Mouse (Mus musculus): ENCODE results near the gene Sh2d2a. TPM values are rescaled to one million over a fixed set of nuclear protein-coding genes. Genes with fewer than 3 reads are reported as not detected.
"Not testable (repeated sequence)": the region's sequence is repeated elsewhere in the genome, so short reads cannot be mapped to it uniquely, and the experiment has no call there.

Sh2d2a gene
- polyA plus RNA-seq, 1 experiment = 2.4 TPM

- WGBS = 59% methylated on average over 3 of the region's 3 CpGs
- no peak overlapping the region for H3K27ac ChIP-seq (ENCODE audit: insufficient read depth, low read depth, low read length)
These were observed 52.7 kb downstream of the Sh2d2a start for GRCm38 (mm10) chr3:87899266-87899665.

GRCm38 (mm10) chr3:87899776-87900175 lies 53.2 kb downstream of the Sh2d2a start:
- no peak overlapping the region for H3K27ac ChIP-seq (ENCODE audit: insufficient read depth, low read depth, low read length)
- 80% methylated on average over 3 of the region's 3 CpGs for WGBS
- H3K36me3 ChIP-seq (ENCODE audit: control insufficient read depth, insufficient read depth, low read length) = no peaks in the 10 kb centered on the region
- no peaks in the 10 kb centered on the region for H3K4me1 ChIP-seq (ENCODE audit: control insufficient read depth, insufficient read depth, low read length)
- H3K4me3 ChIP-seq (ENCODE audit: insufficient read depth, low read depth, low read length) = no peak overlapping the region
- TF ChIP-seq POLR2A (IDR thresholded peaks at IDR 0.05; ENCODE audit: low read depth, low read length) (no peak), CTCF (conservative IDR thresholded peaks at IDR 0.05; ENCODE audit: insufficient read depth, insufficient read length, low read depth, low read length) (no peak)
- H3K27me3 ChIP-seq (replicated peaks; ENCODE audit: control insufficient read depth, insufficient read depth, low read length) = no peaks in the 10 kb centered on the region
- no peak for DNase-seq

More at GRCm38 (mm10) chr3:87899266-87899665, 52.7 kb downstream of the Sh2d2a start:
- Histone ChIP-seq H3K4me3 (ENCODE audit: insufficient read depth, low read depth, low read length) (no peak overlapping the region), H3K27me3 (replicated peaks; ENCODE audit: control insufficient read depth, insufficient read depth, low read length) (no peaks in the 10 kb centered on the region), H3K36me3 (ENCODE audit: control insufficient read depth, insufficient read depth, low read length) (no peaks in the 10 kb centered on the region), H3K4me1 (ENCODE audit: control insufficient read depth, insufficient read depth, low read length) (no peaks in the 10 kb centered on the region)
- TF ChIP-seq CTCF (conservative IDR thresholded peaks at IDR 0.05; ENCODE audit: insufficient read depth, insufficient read length, low read depth, low read length) = no peak
- TF ChIP-seq POLR2A (IDR thresholded peaks at IDR 0.05; ENCODE audit: low read depth, low read length) = no peak
- DNase-seq = no peak

- H3K27me3 ChIP-seq (replicated peaks; ENCODE audit: control insufficient read depth, insufficient read depth, low read length) = no peaks in the 10 kb centered on the region
- WGBS = 53% methylated on average over 1 of the region's 1 CpGs
- TF ChIP-seq CTCF (conservative IDR thresholded peaks at IDR 0.05; ENCODE audit: insufficient read depth, insufficient read length, low read depth, low read length) (no peak), POLR2A (IDR thresholded peaks at IDR 0.05; ENCODE audit: low read depth, low read length) (no peak)
These were observed 54.6 kb downstream of the Sh2d2a start for GRCm38 (mm10) chr3:87901036-87901624.

GRCm38 (mm10) chr3:87901959-87902358 lies 55.4 kb downstream of the Sh2d2a start:
- H3K27me3 ChIP-seq (replicated peaks; ENCODE audit: control insufficient read depth, insufficient read depth, low read length) = not testable (repeated sequence)
- 79% methylated on average over 6 of the region's 6 CpGs for WGBS

More at GRCm38 (mm10) chr3:87901036-87901624, 54.6 kb downstream of the Sh2d2a start:
- H3K4me1 ChIP-seq (ENCODE audit: control insufficient read depth, insufficient read depth, low read length) = no peaks in the 10 kb centered on the region
- no peak for DNase-seq
- H3K36me3 ChIP-seq (ENCODE audit: control insufficient read depth, insufficient read depth, low read length) = no peaks in the 10 kb centered on the region
- H3K27ac ChIP-seq (ENCODE audit: insufficient read depth, low read depth, low read length) = no peak overlapping the region
- H3K4me3 ChIP-seq (ENCODE audit: insufficient read depth, low read depth, low read length) = no peak overlapping the region

GRCm38 (mm10) chr3:87903821-87904220 lies 57.3 kb downstream of the Sh2d2a start:
- Histone ChIP-seq H3K27ac (ENCODE audit: insufficient read depth, low read depth, low read length) (no peak overlapping the region), H3K36me3 (ENCODE audit: control insufficient read depth, insufficient read depth, low read length) (no peaks in the 10 kb centered on the region), H3K4me1 (ENCODE audit: control insufficient read depth, insufficient read depth, low read length) (peaks cover 10% of the 10 kb centered on the region), H3K4me3 (ENCODE audit: insufficient read depth, low read depth, low read length) (no peak overlapping the region), H3K27me3 (replicated peaks; ENCODE audit: control insufficient read depth, insufficient read depth, low read length) (no peaks in the 10 kb centered on the region)
- WGBS = 58% methylated on average over 5 of the region's 5 CpGs
- DNase-seq = no peak
- no peak for TF ChIP-seq CTCF (conservative IDR thresholded peaks at IDR 0.05; ENCODE audit: insufficient read depth, insufficient read length, low read depth, low read length)
- no peak for TF ChIP-seq POLR2A (IDR thresholded peaks at IDR 0.05; ENCODE audit: low read depth, low read length)

More at GRCm38 (mm10) chr3:87901959-87902358, 55.4 kb downstream of the Sh2d2a start:
- H3K27ac ChIP-seq (ENCODE audit: insufficient read depth, low read depth, low read length); H3K36me3 ChIP-seq (ENCODE audit: control insufficient read depth, insufficient read depth, low read length); DNase-seq; H3K4me1 ChIP-seq (ENCODE audit: control insufficient read depth, insufficient read depth, low read length); H3K4me3 ChIP-seq (ENCODE audit: insufficient read depth, low read depth, low read length): not testable (repeated sequence)

Other genes starting within 250 kb of the Sh2d2a start
- 34.7 and 35.4 TPM in 2 replicates for gene Arhgef11, start 229.2 kb upstream of the Sh2d2a start, polyA plus RNA-seq (2012; rRNA removed)
- 0.20 and 0.48 TPM in 2 replicates for gene Lrrc71, start 98.1 kb upstream of the Sh2d2a start, polyA plus RNA-seq (2012; rRNA removed)
- gene Ntrk1, start 51.6 kb upstream of the Sh2d2a start, polyA plus RNA-seq (2012; rRNA removed) = 2.5 and 4.5 TPM in 2 replicates
- gene Insrr, start 49.8 kb upstream of the Sh2d2a start, polyA plus RNA-seq (2012; rRNA removed) = 23.9 and 27.8 TPM in 2 replicates
- gene Pear1, start 22.4 kb upstream of the Sh2d2a start, polyA plus RNA-seq (2012; rRNA removed) = 60.5 and 71.0 TPM in 2 replicates
- 36.3 and 37.3 TPM in 2 replicates for gene Prcc, start 38.9 kb downstream of the Sh2d2a start, polyA plus RNA-seq (2012; rRNA removed)
- 104 and 113 TPM in 2 replicates for gene Hdgf, start 59.6 kb downstream of the Sh2d2a start, polyA plus RNA-seq (2012; rRNA removed)
- 71.9 and 100 TPM in 2 replicates for gene Mrpl24, start 72.8 kb downstream of the Sh2d2a start, polyA plus RNA-seq (2012; rRNA removed)
- gene Isg20l2, start 83.6 kb downstream of the Sh2d2a start, polyA plus RNA-seq (2012; rRNA removed) = 11.0 and 11.5 TPM in 2 replicates
- gene Rrnad1, start 84.0 kb downstream of the Sh2d2a start, polyA plus RNA-seq (2012; rRNA removed) = 19.3 and 27.3 TPM in 2 replicates
- gene Crabp2, start 101.9 kb downstream of the Sh2d2a start, polyA plus RNA-seq (2012; rRNA removed) = 0.88 and 0.94 TPM in 2 replicates
- gene Nes, start 124.3 kb downstream of the Sh2d2a start, polyA plus RNA-seq (2012; rRNA removed) = 7.2 and 7.5 TPM in 2 replicates
- 0.34 and 0.48 TPM in 2 replicates for gene Bcan, start 153.5 kb downstream of the Sh2d2a start, polyA plus RNA-seq (2012; rRNA removed)
- gene Hapln2, start 180.8 kb downstream of the Sh2d2a start, polyA plus RNA-seq (2012; rRNA removed) = not detected in 2 replicates
- gene Gpatch4, start 196.4 kb downstream of the Sh2d2a start, polyA plus RNA-seq (2012; rRNA removed) = 5.1 and 7.4 TPM in 2 replicates
- 141 and 165 TPM in 2 replicates for gene Naxe, start 211.7 kb downstream of the Sh2d2a start, polyA plus RNA-seq (2012; rRNA removed)
- 0.15 TPM in 1 of 2 replicates, not detected in the other for gene Ttc24, start 231.5 kb downstream of the Sh2d2a start, polyA plus RNA-seq (2012; rRNA removed)
- 0.81 and 0.83 TPM in 2 replicates for gene Iqgap3, start 235.2 kb downstream of the Sh2d2a start, polyA plus RNA-seq (2012; rRNA removed)

All from kidney, adult 2 months (tissue).